ENCODE assay signal across 8 mouse cellular contexts in genomic region chr7:92666274-92666820, GRCm38 (mm10). TPM values are rescaled to one million over a fixed set of nuclear protein-coding genes. Genes with fewer than 3 reads are reported as not detected.
DNase-seq lines count a peak whose midpoint lies in the region; ATAC-seq and TF ChIP-seq lines count a peak whose summit lies in the region.

No protein-coding gene starts in this region.

- no peaks in the 10 kb centered on the region for H3K9me3 ChIP-seq in heart, embryonic 13.5 days
- H3K9me3 ChIP-seq in heart, embryonic 10.5 days, result no peaks in the 10 kb centered on the region
- no peaks in the 10 kb centered on the region for H3K9me3 ChIP-seq in ES-Bruce4 (replicated peaks; ENCODE audit: control insufficient read depth, insufficient read depth, low read length, poor library complexity, severe bottlenecking)
- H3K9me3 ChIP-seq in forebrain, embryonic 15.5 days, result no peaks in the 10 kb centered on the region

- no peaks in the 10 kb centered on the region for H3K27me3 ChIP-seq in heart, embryonic 13.5 days (replicated peaks)
- H3K27me3 ChIP-seq in heart, embryonic 10.5 days (ENCODE audit: insufficient read depth, poor library complexity, severe bottlenecking), result no peaks in the 10 kb centered on the region
- H3K27me3 ChIP-seq in ES-Bruce4 (ENCODE audit: control insufficient read depth, insufficient read depth, low read length, poor library complexity, severe bottlenecking), result no peaks in the 10 kb centered on the region
- no peaks in the 10 kb centered on the region for H3K27me3 ChIP-seq in forebrain, embryonic 15.5 days

- H3K4me2 ChIP-seq in heart, embryonic 13.5 days, result peak overlapping the region; percentile 73
- H3K4me2 ChIP-seq in forebrain, embryonic 15.5 days (replicated peaks), result peak overlapping the region; percentile 81

- TF ChIP-seq POLR2A in ES-Bruce4 (IDR thresholded peaks at IDR 0.05; ENCODE audit: insufficient read depth, low read length), result no peak

- 0 out of 2 replicates have a peak overlapping the region, but pooled peaks have one; percentile 40 for H3K27ac ChIP-seq in heart, embryonic 13.5 days (replicated peaks)
- no peak overlapping the region for H3K27ac ChIP-seq in heart, embryonic 10.5 days
- H3K27ac ChIP-seq in ES-Bruce4 (ENCODE audit: insufficient read depth, low read length), result no peak overlapping the region
- no peak overlapping the region for H3K27ac ChIP-seq in forebrain, embryonic 15.5 days (replicated peaks)

- peaks cover 24% of the 10 kb centered on the region for H3K4me1 ChIP-seq in heart, embryonic 13.5 days
- H3K4me1 ChIP-seq in heart, embryonic 10.5 days, result peaks cover 15% of the 10 kb centered on the region
- H3K4me1 ChIP-seq in ES-Bruce4 (ENCODE audit: control insufficient read depth, insufficient read depth, low read length), result peaks cover 1% of the 10 kb centered on the region
- H3K4me1 ChIP-seq in forebrain, embryonic 15.5 days, result peaks cover 31% of the 10 kb centered on the region

- no peak for DNase-seq in heart, embryonic 10.5 days (ENCODE audit: low spot score)
- DNase-seq in retina, embryonic 14.5 days (ENCODE audit: low spot score), result no peak

- H3K9ac ChIP-seq in heart, embryonic 13.5 days, result peak overlapping the region; percentile 73
- peak overlapping the region; percentile 57; the same call in 1 of the 2 replicates for H3K9ac ChIP-seq in ES-Bruce4 (ENCODE audit: low read depth, poor library complexity, severe bottlenecking)
- H3K9ac ChIP-seq in forebrain, embryonic 15.5 days (replicated peaks), result no peak overlapping the region

- no peak for ATAC-seq in heart, embryonic 13.5 days (ENCODE audit: extremely low read depth, insufficient number of reproducible peaks, low FRiP score, low TSS enrichment)
- no peak for ATAC-seq in forebrain, embryonic 15.5 days (replicated peaks)
- 0 out of 2 replicates have a peak, but pooled peaks have one; percentile 4 for ATAC-seq in megakaryocyte progenitor cell, adult 5-6 weeks (replicated peaks; ENCODE audit: poor library complexity)
- no peak for ATAC-seq in erythroid progenitor cell, adult 5-6 weeks (replicated peaks; ENCODE audit: low FRiP score, poor library complexity, severe bottlenecking)
- no peak for ATAC-seq in inflammation-experienced regulatory T-cells, adult 6 months

- no peak for TF ChIP-seq CTCF in ES-Bruce4 (IDR thresholded peaks at IDR 0.05; ENCODE audit: low read depth, low read length)

- 72% methylated on average over 7 of the region's 7 CpGs for WGBS in heart, embryonic 13.5 days
- 77% methylated on average over 7 of the region's 7 CpGs for WGBS in heart, embryonic 10.5 days
- 84% methylated on average over 7 of the region's 7 CpGs for WGBS in forebrain, embryonic 15.5 days

- TF ChIP-seq EP300 in ES-Bruce4 (IDR thresholded peaks at IDR 0.05; ENCODE audit: insufficient read depth, low read depth, low read length), result no peak

- peak overlapping the region; percentile 97 for H3K4me3 ChIP-seq in heart, embryonic 13.5 days
- H3K4me3 ChIP-seq in heart, embryonic 10.5 days, result no peak overlapping the region
- peak overlapping the region; percentile 6; the same call in 1 of the 2 replicates for H3K4me3 ChIP-seq in ES-Bruce4 (ENCODE audit: low read depth, low read length)
- no peak overlapping the region for H3K4me3 ChIP-seq in forebrain, embryonic 15.5 days

- peaks cover 22% of the 10 kb centered on the region for H3K36me3 ChIP-seq in heart, embryonic 13.5 days
- H3K36me3 ChIP-seq in heart, embryonic 10.5 days, result peaks cover 28% of the 10 kb centered on the region
- peaks cover 29% of the 10 kb centered on the region for H3K36me3 ChIP-seq in ES-Bruce4 (ENCODE audit: control insufficient read depth, insufficient read depth, low read length, poor library complexity, severe bottlenecking)
- peaks cover 16% of the 10 kb centered on the region for H3K36me3 ChIP-seq in forebrain, embryonic 15.5 days

RNA-seq across cellular contexts. Expression of gene Pcf11, which starts 3.4 kb away (rescaled TPM):
- 12.6 and 13.1 TPM in 2 replicates for polyA plus RNA-seq in heart, embryonic 13.5 days (2015; fragmentation: Nextera tagmentation; extraction: Ambion mirVana)
- polyA plus RNA-seq in heart, embryonic 10.5 days (2016; fragmentation: Nextera tagmentation; extraction: Ambion mirVana), result 13.1 and 19.1 TPM in 2 replicates
- polyA plus RNA-seq in ES-Bruce4 (2011; ENCODE audit: insufficient read depth, insufficient read length, low read depth, missing spikeins), result 63.2 and 64.1 TPM in 2 replicates
- 24.0 and 24.1 TPM in 2 replicates for polyA plus RNA-seq in forebrain, embryonic 15.5 days (2015; fragmentation: Nextera tagmentation; extraction: Ambion mirVana)
- total RNA-seq in megakaryocyte progenitor cell, adult 5-6 weeks (2015), result 89.8 and 91.8 TPM in 2 replicates
- 59.3 and 71.4 TPM in 2 replicates for total RNA-seq in megakaryocyte progenitor cell, adult 5-6 weeks (2017)
- total RNA-seq in erythroid progenitor cell, adult 5-6 weeks (2015; ENCODE audit: low replicate concordance), result 106 and 138 TPM in 2 replicates
- 120 and 148 TPM in 2 replicates for total RNA-seq in erythroid progenitor cell, adult 5-6 weeks (2017; ENCODE audit: low replicate concordance)
- 10 to 100 TPM; 27.2 to 49.8 (median 36.4) TPM for polyA plus RNA-seq in inflammation-experienced regulatory T-cells, adult 6 months (2017; shearing (Covaris generic))

RNA-seq across cellular contexts. Expression of gene Ankrd42, which starts 29.4 kb away (rescaled TPM):
- polyA plus RNA-seq in heart, embryonic 13.5 days (2015; fragmentation: Nextera tagmentation; extraction: Ambion mirVana), result 3.8 and 4.1 TPM in 2 replicates
- 3.9 and 4.1 TPM in 2 replicates for polyA plus RNA-seq in heart, embryonic 10.5 days (2016; fragmentation: Nextera tagmentation; extraction: Ambion mirVana)
- polyA plus RNA-seq in ES-Bruce4 (2011; ENCODE audit: insufficient read depth, insufficient read length, low read depth, missing spikeins), result 2.1 and 2.5 TPM in 2 replicates
- 16.1 and 17.2 TPM in 2 replicates for polyA plus RNA-seq in forebrain, embryonic 15.5 days (2015; fragmentation: Nextera tagmentation; extraction: Ambion mirVana)
- 0.07 TPM in 1 of 2 replicates, not detected in the other for total RNA-seq in megakaryocyte progenitor cell, adult 5-6 weeks (2015)
- 0.20 TPM in 1 of 2 replicates, not detected in the other for total RNA-seq in megakaryocyte progenitor cell, adult 5-6 weeks (2017)
- total RNA-seq in erythroid progenitor cell, adult 5-6 weeks (2015; ENCODE audit: low replicate concordance), result not detected in 2 replicates
- 0.51 and 1.3 TPM in 2 replicates for total RNA-seq in erythroid progenitor cell, adult 5-6 weeks (2017; ENCODE audit: low replicate concordance)
- polyA plus RNA-seq in inflammation-experienced regulatory T-cells, adult 6 months (2017; shearing (Covaris generic)), result not detected

Comparison
In these comparisons a context has a peak if more than half of its experiments do, and no peak if none do; other contexts are left out.
1. H3K4me3 ChIP-seq: peak in heart, embryonic 13.5 days (single experiment) and ES-Bruce4 (single experiment); none in heart, embryonic 10.5 days (single experiment) and forebrain, embryonic 15.5 days (single experiment).